8 mouse cellular contexts compared by ENCODE assay signal in genomic region chr11:55240556-55240955, GRCm38 (mm10). TPM values are rescaled to one million over a fixed set of nuclear protein-coding genes. Genes with fewer than 3 reads are reported as not detected.
DNase-seq lines count a peak whose midpoint lies in the region; ATAC-seq and TF ChIP-seq lines count a peak whose summit lies in the region.

No protein-coding gene starts in this region.

- H3K4me2 ChIP-seq in hindbrain, embryonic 12.5 days (replicated peaks) = no peak overlapping the region
- no peak overlapping the region for H3K4me2 ChIP-seq in embryonic facial prominence, embryonic 14.5 days (ENCODE audit: low read depth, low read length)

- no peak for ATAC-seq in hindbrain, embryonic 12.5 days (ENCODE audit: low FRiP score)
- ATAC-seq in embryonic facial prominence, embryonic 14.5 days (ENCODE audit: low read depth) = no peak

- WGBS in hindbrain, embryonic 10.5 days = 68% methylated on average over 7 of the region's 7 CpGs
- WGBS in hindbrain, embryonic 12.5 days = 69% methylated on average over 7 of the region's 7 CpGs
- WGBS in embryonic facial prominence, embryonic 14.5 days = 64% methylated on average over 7 of the region's 7 CpGs

- H3K27ac ChIP-seq in hindbrain, embryonic 10.5 days = no peak overlapping the region
- H3K27ac ChIP-seq in hindbrain, embryonic 12.5 days = no peak overlapping the region
- no peak overlapping the region for H3K27ac ChIP-seq in embryonic facial prominence, embryonic 14.5 days (replicated peaks; ENCODE audit: low read depth, low read length)
- no peak overlapping the region for H3K27ac ChIP-seq in left cerebral cortex, adult 2 months

- no peaks in the 10 kb centered on the region for H3K27me3 ChIP-seq in hindbrain, embryonic 10.5 days (ENCODE audit: insufficient read depth, poor library complexity, severe bottlenecking)
- H3K27me3 ChIP-seq in hindbrain, embryonic 12.5 days = no peaks in the 10 kb centered on the region
- no peaks in the 10 kb centered on the region for H3K27me3 ChIP-seq in embryonic facial prominence, embryonic 14.5 days (replicated peaks; ENCODE audit: control insufficient read depth, insufficient read depth, low read length)
- H3K27me3 ChIP-seq in splenic B cell, adult 2 months (ENCODE audit: control insufficient read depth, insufficient read depth, low read length, poor library complexity, severe bottlenecking) = no peaks in the 10 kb centered on the region

- TF ChIP-seq CTCF in left cerebral cortex, adult 2 months (IDR thresholded peaks at IDR 0.05) = peak; percentile 83

- no peak overlapping the region for H3K9ac ChIP-seq in hindbrain, embryonic 12.5 days
- H3K9ac ChIP-seq in embryonic facial prominence, embryonic 14.5 days (ENCODE audit: low read depth, low read length) = no peak overlapping the region

- no peaks in the 10 kb centered on the region for H3K36me3 ChIP-seq in hindbrain, embryonic 10.5 days
- H3K36me3 ChIP-seq in hindbrain, embryonic 12.5 days = no peaks in the 10 kb centered on the region
- H3K36me3 ChIP-seq in embryonic facial prominence, embryonic 14.5 days (ENCODE audit: control insufficient read depth, insufficient read depth, low read length) = no peaks in the 10 kb centered on the region
- H3K36me3 ChIP-seq in splenic B cell, adult 2 months (ENCODE audit: control insufficient read depth, insufficient read depth, low read length, poor library complexity, severe bottlenecking) = no peaks in the 10 kb centered on the region

- peak; percentile 40 for DNase-seq in hindbrain, embryonic 10.5 days (ENCODE audit: low spot score)
- peak; percentile 11 to 25 for DNase-seq in adrenal gland, postnatal 4 days (ENCODE audit: low spot score in 2 of 2)
- DNase-seq in embryonic facial prominence, embryonic 14.5 days (ENCODE audit: low spot score) = peak; percentile 75
- peak; percentile 84 for DNase-seq in induced T-regulatory cell, adult 2 months (ENCODE audit: low read depth)
- peak; percentile 68 to 76 for DNase-seq in left cerebral cortex, adult 2 months (ENCODE audit: extremely low spot score in 1 of 2, low spot score in 2 of 2)
- DNase-seq in mesoderm, embryonic 11.5 days (ENCODE audit: low read depth, low spot score) = peak; percentile 71
- peak; percentile 76 for DNase-seq in splenic B cell, adult 2 months (ENCODE audit: low read depth, low spot score)

- intact Hi-C loops in left cerebral cortex, adult 2 months (cut with DNase I) = loop anchor here (5.0 kb wide), 1 partner anchor 78 kb away; no protein-coding TSS in a partner anchor

- no peak overlapping the region for H3K4me3 ChIP-seq in hindbrain, embryonic 10.5 days
- H3K4me3 ChIP-seq in hindbrain, embryonic 12.5 days = no peak overlapping the region
- H3K4me3 ChIP-seq in embryonic facial prominence, embryonic 14.5 days (ENCODE audit: low read depth, low read length) = no peak overlapping the region
- H3K4me3 ChIP-seq in left cerebral cortex, adult 2 months = no peak overlapping the region

- H3K9me3 ChIP-seq in hindbrain, embryonic 10.5 days = no peaks in the 10 kb centered on the region
- H3K9me3 ChIP-seq in hindbrain, embryonic 12.5 days (replicated peaks) = no peaks in the 10 kb centered on the region
- H3K9me3 ChIP-seq in embryonic facial prominence, embryonic 14.5 days (ENCODE audit: control insufficient read depth, low read length) = no peaks in the 10 kb centered on the region

- H3K4me1 ChIP-seq in hindbrain, embryonic 10.5 days (replicated peaks) = no peaks in the 10 kb centered on the region
- no peaks in the 10 kb centered on the region for H3K4me1 ChIP-seq in hindbrain, embryonic 12.5 days
- H3K4me1 ChIP-seq in embryonic facial prominence, embryonic 14.5 days (ENCODE audit: control insufficient read depth, insufficient read depth, low read length) = no peaks in the 10 kb centered on the region

RNA-seq across cellular contexts. Expression of gene Slc36a1, which starts 36.4 kb away (rescaled TPM):
- 1.6 TPM in 2 replicates for polyA plus RNA-seq in hindbrain, embryonic 10.5 days (2016; fragmentation: Nextera tagmentation; extraction: Ambion mirVana)
- 1.5 and 2.3 TPM in 2 replicates for polyA plus RNA-seq in hindbrain, embryonic 12.5 days (2016; fragmentation: Nextera tagmentation; extraction: Ambion mirVana)
- total RNA-seq in adrenal gland, postnatal 4 days (2021) = 10 to 100 TPM; 35.5 to 35.6 TPM
- polyA plus RNA-seq in embryonic facial prominence, embryonic 14.5 days (2014; fragmentation: Nextera tagmentation; extraction: Ambion mirVana) = 2.3 and 2.6 TPM in 2 replicates
- total RNA-seq in left cerebral cortex, adult 2 months (2021) = 10 to 100 TPM; 74.0 to 79.1 TPM

RNA-seq across cellular contexts. Expression of gene Slc36a2, which starts 55.7 kb away (rescaled TPM):
- 0.97 and 1.0 TPM in 2 replicates for polyA plus RNA-seq in hindbrain, embryonic 10.5 days (2016; fragmentation: Nextera tagmentation; extraction: Ambion mirVana)
- 0.40 and 0.52 TPM in 2 replicates for polyA plus RNA-seq in hindbrain, embryonic 12.5 days (2016; fragmentation: Nextera tagmentation; extraction: Ambion mirVana)
- 10 to 100 TPM; 45.2 to 66.6 TPM for total RNA-seq in adrenal gland, postnatal 4 days (2021)
- polyA plus RNA-seq in embryonic facial prominence, embryonic 14.5 days (2014; fragmentation: Nextera tagmentation; extraction: Ambion mirVana) = 3.3 and 6.3 TPM in 2 replicates
- under 1 TPM in 1 of 2 experiments, not detected in 1; 0.32 TPM for total RNA-seq in left cerebral cortex, adult 2 months (2021)

Comparison
In these comparisons a context has a peak if more than half of its experiments do, and no peak if none do; other contexts are left out.
1. DNase-seq: peak in every context shown above with its lines; median percentile 84 in induced T-regulatory cell, adult 2 months; 76 in splenic B cell, adult 2 months; 75 in embryonic facial prominence, embryonic 14.5 days; 72 in left cerebral cortex, adult 2 months; 71 in mesoderm, embryonic 11.5 days; 40 in hindbrain, embryonic 10.5 days; 18 in adrenal gland, postnatal 4 days.